Mouse (Mus musculus) liver, embryonic 14.5 days (tissue): ENCODE measurements at regions not wholly inside any gene's neighbourhood (a gene's known extent, or its start where the extent isn't known, plus 50 kb on each side); places are given as distances from the start of the nearest gene placed in this dataset.

Experiments
- CTCF ChIP-seq: IDR thresholded peaks from 2 replicates; pipeline ENCODE4 v1.5.1; 2016; ENCODE audit warnings: antibody characterized with exemption, low read depth, control low read depth
- EP300 ChIP-seq: IDR thresholded peaks from 2 replicates; pipeline ENCODE4 v1.6.1; 2016; ENCODE audit warnings: antibody characterized with exemption, low read depth

- TF ChIP-seq CTCF (no peak), EP300 (no peak)
Measured at GRCm38 (mm10) chr12:98050934-98051333, 208.3 kb downstream of the Galc start.
